Mouse (Mus musculus): ENCODE results near the gene Frrs1l.

- no peak for TF ChIP-seq CTCF (IDR thresholded peaks at IDR 0.05; ENCODE audit: control insufficient read depth, insufficient read depth, insufficient read length)
- no peak for TF ChIP-seq MYOG (IDR thresholded peaks at IDR 0.05; ENCODE audit: control insufficient read depth, extremely low read depth, insufficient read length)
- TF ChIP-seq MAX (IDR thresholded peaks at IDR 0.05) = no peak
Observed at GRCm38 (mm10) chr4:57003886-57004285, 13.7 kb upstream of the Frrs1l start.

Measured in C2C12 (cell line).